Mouse (Mus musculus) midbrain, embryonic 11.5 days (tissue): ENCODE results near the gene Enox1. TPM values are rescaled to one million over a fixed set of nuclear protein-coding genes. Genes with fewer than 3 reads are reported as not detected.
"Not testable (repeated sequence)": the region's sequence is repeated elsewhere in the genome, so short reads cannot be mapped to it uniquely, and the experiment has no call there.

Experiments used
- ATAC-seq: fragments of 200-750 bp; cut with Nextera tagmentation; 2 replicates; pipeline ENCODE4 v1.8.0; 2017; ENCODE audit warnings: moderate TSS enrichment, moderate library complexity; ENCODE audit not compliant: low FRiP score
- DNase-seq: peaks from one replicate; pipeline ENCODE4 v3.0.0; 2015; ENCODE audit warnings: low spot score; ENCODE audit errors: missing footprints
- H3K27ac ChIP-seq: fragments of 300-500 bp; sonication (generic); 2 replicates; pipeline ENCODE4 v1.5.1; 2014; ENCODE audit warnings: low read depth, low read length
- H3K27me3 ChIP-seq: fragments of 300-500 bp; sonication (generic); 2 replicates; pipeline ENCODE4 v1.6.1; 2014; ENCODE audit warnings: mild to moderate bottlenecking, low read length, moderate library complexity, mixed read lengths; ENCODE audit not compliant: control insufficient read depth, insufficient read depth
- H3K36me3 ChIP-seq: fragments of 300-500 bp; sonication (generic); 2 replicates; pipeline ENCODE4 v1.6.1; 2014; ENCODE audit warnings: mild to moderate bottlenecking, low read length, moderate library complexity, mixed read lengths; ENCODE audit not compliant: control insufficient read depth, insufficient read depth
- H3K4me1 ChIP-seq: fragments of 300-500 bp; sonication (generic); 2 replicates; pipeline ENCODE4 v1.6.1; 2014; ENCODE audit warnings: low read length; ENCODE audit not compliant: control insufficient read depth, insufficient read depth
- H3K4me2 ChIP-seq: fragments of 300-500 bp; sonication (generic); 2 replicates; pipeline ENCODE4 v1.6.1; 2014; ENCODE audit warnings: mild to moderate bottlenecking, moderate library complexity
- H3K4me3 ChIP-seq: fragments of 300-500 bp; sonication (generic); 2 replicates; pipeline ENCODE4 v1.5.1; 2014; ENCODE audit warnings: low read depth, low read length
- H3K9ac ChIP-seq: fragments of 300-500 bp; sonication (generic); 2 replicates; pipeline ENCODE4 v1.6.1; 2014; ENCODE audit warnings: low read length
- H3K9me3 ChIP-seq: fragments of 300-500 bp; sonication (generic); 2 replicates; pipeline ENCODE4 v1.6.1; 2016; ENCODE audit warnings: low read length; ENCODE audit not compliant: control insufficient read depth
- WGBS: fragments of 180-500 bp; shearing (Covaris S2); extraction: QIAGEN DNeasy Blood & Tissue Kit; methylation state at CpG from one replicate; pipeline ENCODE4 v1.1.7; 2014; 5-methylcytosine and 5-hydroxymethylcytosine counted together
- polyA plus RNA-seq: library from polyadenylated mRNA; unstranded; fragments of >200 nt; fragmentation: Nextera tagmentation; extraction: Ambion mirVana; gene quantifications from 2 replicates; pipeline ENCODE4 v1.2.1, GENCODE M21; 2014

Enox1 gene
- 12.8 and 13.2 TPM in 2 replicates for polyA plus RNA-seq

DNA sequence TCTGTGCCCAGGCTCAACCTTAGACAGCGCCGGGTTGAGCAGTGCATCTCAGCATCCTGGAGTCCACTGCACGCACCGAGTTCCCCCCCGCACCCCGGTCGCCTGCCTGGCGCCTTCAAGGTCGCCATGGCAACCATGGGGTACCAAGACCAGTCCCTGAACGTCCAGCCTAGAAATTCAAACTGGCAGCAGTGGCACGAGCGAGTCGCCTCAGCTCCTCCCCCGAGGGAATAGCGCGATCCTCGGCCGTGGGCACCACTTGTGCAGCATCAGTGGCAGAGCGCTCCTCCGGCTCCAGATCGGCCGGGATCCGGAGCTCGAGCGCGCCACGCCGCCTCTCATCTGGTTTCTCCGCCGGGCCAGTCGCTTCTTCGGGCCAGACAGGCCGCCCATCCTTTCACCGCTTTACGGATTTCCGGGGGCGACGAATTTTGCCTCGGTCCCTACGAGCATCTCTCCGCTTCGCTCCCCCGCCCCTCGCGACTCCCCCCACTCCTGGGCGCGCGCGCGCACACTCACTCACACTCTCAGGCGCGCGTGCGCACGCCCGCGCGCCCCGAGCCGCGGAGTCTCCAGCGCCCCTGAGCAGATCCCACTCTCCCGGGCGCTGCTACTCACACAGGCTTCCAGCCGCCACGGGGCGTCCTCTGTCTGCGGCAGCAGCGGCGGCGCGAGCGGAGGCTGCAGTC lies at the start of gene Enox1:
TSS of gene Enox1 (plus strand) at position 542 of the 689 bp plus-strand sequence.
- Histone ChIP-seq H3K4me3 (peak within 1 kb of the TSS; percentile 90), H3K9ac (peak within 1 kb of the TSS; percentile 87), H3K4me2 (peak within 1 kb of the TSS; percentile 98), H3K36me3 (no peaks in the 10 kb centered on the region), H3K4me1 (peaks cover 7% of the 10 kb centered on the region; the same call in 1 of the 2 replicates), H3K27me3 (no peaks in the 10 kb centered on the region), H3K27ac (peak within 1 kb of the TSS; percentile 74), H3K9me3 (no peaks in the 10 kb centered on the region)
- ATAC-seq: peak; percentile 87
- under 1% methylated on average over 72 of the region's 73 CpGs for WGBS
- DNase-seq: peak; percentile 99

DNA sequence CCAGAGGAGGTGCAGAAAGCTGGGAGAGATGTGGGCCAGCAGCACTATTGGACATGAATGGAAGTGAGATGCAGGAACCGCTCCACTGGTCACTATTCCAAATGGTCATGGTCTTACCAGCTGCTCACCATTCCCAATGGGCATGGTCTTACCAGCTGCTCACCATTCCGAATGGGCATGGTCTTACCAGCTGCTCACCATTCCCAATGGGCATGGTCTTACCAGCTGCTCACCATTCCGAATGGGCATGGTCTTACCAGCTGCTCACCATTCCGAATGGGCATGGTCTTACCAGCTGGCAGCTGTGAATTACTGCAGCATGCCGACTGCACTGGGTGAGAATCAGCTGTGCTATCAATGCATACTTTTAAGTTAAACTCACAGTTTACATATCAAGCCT lies 45.9 kb upstream of the Enox1 start:
- WGBS: 83% methylated on average over 5 of the region's 5 CpGs
- ATAC-seq, DNase-seq: not testable (repeated sequence)

DNA sequence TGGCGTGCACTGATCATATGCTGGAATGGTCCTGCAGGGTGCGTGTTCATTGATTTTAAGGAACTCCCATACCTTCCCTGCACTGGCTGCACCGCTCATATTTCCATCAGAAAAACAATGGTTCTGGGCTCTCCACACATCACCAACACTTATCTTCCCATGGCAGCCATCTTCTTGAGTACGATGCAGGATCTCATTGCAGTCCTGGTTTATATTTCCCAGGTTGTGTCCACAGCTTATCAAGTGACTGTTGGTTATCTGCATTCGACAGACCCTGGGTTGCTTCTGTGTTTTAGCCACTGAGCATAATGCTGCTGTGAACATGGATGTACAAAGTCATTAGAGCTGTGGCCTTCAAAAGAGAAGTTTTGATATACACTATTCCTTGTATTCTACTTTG lies 26.0 kb upstream of the Enox1 start:
- H3K9me3 ChIP-seq: no peaks in the 10 kb centered on the region
- H3K27ac ChIP-seq: no peak overlapping the region
- DNase-seq: no peak
- no peaks in the 10 kb centered on the region for H3K4me1 ChIP-seq
- no peak overlapping the region for H3K4me3 ChIP-seq
- H3K4me2 ChIP-seq: no peak overlapping the region
- WGBS: 95% methylated on average over 5 of the region's 5 CpGs
- H3K27me3 ChIP-seq: no peaks in the 10 kb centered on the region
- H3K9ac ChIP-seq: no peak overlapping the region
- no peaks in the 10 kb centered on the region for H3K36me3 ChIP-seq
- no peak for ATAC-seq

More for the DNA sequence above, 45.9 kb upstream of the Enox1 start:
- H3K9ac ChIP-seq, H3K36me3 ChIP-seq, H3K4me1 ChIP-seq, H3K27ac ChIP-seq, H3K9me3 ChIP-seq, H3K4me2 ChIP-seq, H3K4me3 ChIP-seq, H3K27me3 ChIP-seq: not testable (repeated sequence)

DNA sequence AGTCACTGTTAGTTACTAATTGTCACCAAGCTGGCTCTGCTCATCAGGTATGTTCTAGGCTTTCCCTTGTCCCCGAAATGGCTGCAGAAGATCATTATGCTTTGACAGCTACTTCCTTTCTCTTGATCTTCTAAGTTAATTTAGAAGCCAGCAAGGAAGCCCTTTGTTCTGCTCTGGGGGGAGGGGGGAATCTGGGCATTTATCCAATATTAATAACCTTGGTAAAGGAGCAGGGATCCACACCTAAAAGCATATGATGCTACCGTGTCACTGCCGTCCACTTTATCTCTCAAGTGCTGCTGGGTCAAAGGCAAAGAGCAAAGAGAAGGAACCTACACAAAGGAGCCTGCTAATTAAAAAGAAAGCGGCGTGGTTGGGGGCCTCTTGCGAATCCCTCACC lies 19.6 kb upstream of the Enox1 start:
- peak; percentile 62 for DNase-seq
- H3K36me3 ChIP-seq: no peaks in the 10 kb centered on the region
- WGBS: 59% methylated on average over 6 of the region's 6 CpGs

DNA sequence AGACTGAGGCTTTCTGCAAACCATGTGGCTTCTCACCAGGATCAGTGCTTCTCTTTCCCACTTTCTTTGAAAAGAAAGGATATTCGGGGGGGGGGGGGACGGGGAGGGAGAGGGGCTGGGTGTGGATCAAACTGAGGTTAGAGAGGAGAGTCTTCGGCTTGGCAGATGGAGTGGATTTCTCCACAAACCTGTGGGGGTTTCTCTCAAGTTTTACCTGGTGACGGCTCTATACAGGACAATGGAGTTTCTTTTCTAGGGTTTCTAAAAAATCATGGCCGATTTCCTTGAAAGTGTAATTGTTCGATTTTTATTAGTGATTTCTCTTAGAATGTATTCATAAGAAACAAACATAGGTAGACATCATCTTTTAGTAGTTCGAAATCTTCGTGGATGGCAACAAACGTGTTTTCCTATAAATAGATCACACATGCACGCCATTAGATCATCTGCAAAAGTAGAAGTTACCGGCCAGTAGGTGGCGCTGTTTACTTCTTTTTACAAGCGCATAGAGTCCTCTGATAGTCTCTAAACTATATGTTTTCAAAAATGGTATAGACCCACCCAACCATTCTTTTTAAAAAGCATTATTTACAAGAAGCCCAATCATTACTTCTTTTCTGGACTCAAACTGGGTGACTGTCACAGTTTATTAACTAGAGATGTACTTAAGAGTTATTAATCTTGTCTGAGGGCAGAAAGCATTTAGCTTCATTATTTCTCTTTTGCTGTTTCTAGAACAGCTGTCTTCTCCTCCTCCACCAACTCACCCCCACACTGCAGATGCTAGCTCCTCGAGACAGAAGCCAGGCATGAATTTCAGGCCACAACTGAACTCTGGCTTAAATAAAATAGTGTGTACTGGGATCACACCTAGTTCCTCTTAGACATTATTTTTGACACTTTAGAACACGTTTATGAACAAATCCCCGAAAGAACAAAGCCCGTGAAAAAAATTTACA lies 15.0 kb upstream of the Enox1 start:
- ATAC-seq: peak; percentile 82
- WGBS: 38% methylated on average over 17 of the region's 17 CpGs
- H3K27me3 ChIP-seq: no peaks in the 10 kb centered on the region
- DNase-seq: peak; percentile 97
- H3K9ac ChIP-seq: no peak overlapping the region
- no peak overlapping the region for H3K4me3 ChIP-seq
- H3K27ac ChIP-seq: no peak overlapping the region
- H3K4me2 ChIP-seq: no peak overlapping the region
- no peaks in the 10 kb centered on the region for H3K36me3 ChIP-seq
- no peaks in the 10 kb centered on the region for H3K4me1 ChIP-seq
- H3K9me3 ChIP-seq: no peaks in the 10 kb centered on the region

More for the DNA sequence above, 19.6 kb upstream of the Enox1 start:
- no peak overlapping the region for H3K27ac ChIP-seq
- no peak overlapping the region for H3K9ac ChIP-seq
- H3K4me1 ChIP-seq: no peaks in the 10 kb centered on the region
- no peak overlapping the region for H3K4me2 ChIP-seq
- no peak overlapping the region for H3K4me3 ChIP-seq
- no peaks in the 10 kb centered on the region for H3K27me3 ChIP-seq
- no peak for ATAC-seq
- H3K9me3 ChIP-seq: no peaks in the 10 kb centered on the region

DNA sequence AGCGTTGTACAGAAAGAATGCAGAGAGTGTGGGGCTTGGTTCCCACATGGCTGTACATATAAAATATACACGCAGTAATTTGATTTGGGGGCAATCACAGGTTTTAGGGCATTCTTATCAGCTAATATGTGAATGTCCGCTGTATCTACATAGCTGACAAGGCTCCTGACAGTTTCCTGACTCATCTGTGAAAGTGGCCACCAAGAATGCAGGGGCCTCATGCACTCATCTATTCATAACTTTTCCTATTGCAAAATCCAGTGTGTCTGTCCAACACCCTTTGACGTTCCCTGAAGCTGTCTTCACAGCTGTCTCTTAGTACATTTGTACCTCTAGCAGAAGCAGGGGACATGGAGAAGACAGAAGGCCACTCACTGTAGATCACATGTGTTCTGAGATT lies 11.5 kb upstream of the Enox1 start:
- Histone ChIP-seq H3K4me3 (no peak overlapping the region), H3K27ac (no peak overlapping the region), H3K9me3 (no peaks in the 10 kb centered on the region), H3K9ac (no peak overlapping the region), H3K4me1 (no peaks in the 10 kb centered on the region), H3K4me2 (no peak overlapping the region), H3K36me3 (no peaks in the 10 kb centered on the region), H3K27me3 (no peaks in the 10 kb centered on the region)
- 87% methylated on average over 4 of the region's 4 CpGs for WGBS
- DNase-seq (no peak), ATAC-seq (no peak)

DNA sequence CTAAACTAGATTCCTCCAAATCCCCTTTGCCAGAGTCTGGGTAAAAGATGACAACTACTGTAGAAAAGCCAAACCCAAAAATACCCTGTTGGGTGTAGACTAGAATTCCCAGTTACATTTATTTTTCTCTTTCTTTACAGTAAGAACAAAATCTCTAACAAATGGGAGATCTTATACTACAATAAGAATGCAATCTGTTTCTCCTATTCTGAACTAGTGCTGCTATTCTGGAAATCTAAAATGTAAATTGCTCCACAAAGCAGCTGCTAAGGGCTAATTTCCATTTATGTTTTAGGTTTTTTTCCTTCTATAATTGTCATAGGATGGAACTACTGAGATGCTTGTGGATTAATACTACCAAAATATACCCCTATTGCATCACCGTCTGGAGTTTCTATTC lies 8.9 kb upstream of the Enox1 start:
- Histone ChIP-seq H3K27me3 (no peaks in the 10 kb centered on the region), H3K9me3 (no peaks in the 10 kb centered on the region), H3K27ac (no peak overlapping the region), H3K4me3 (no peak overlapping the region), H3K36me3 (no peaks in the 10 kb centered on the region), H3K4me1 (no peaks in the 10 kb centered on the region), H3K9ac (no peak overlapping the region), H3K4me2 (no peak overlapping the region)
- no peak for ATAC-seq
- WGBS: 100% methylated on average over 1 of the region's 1 CpGs
- no peak for DNase-seq

DNA sequence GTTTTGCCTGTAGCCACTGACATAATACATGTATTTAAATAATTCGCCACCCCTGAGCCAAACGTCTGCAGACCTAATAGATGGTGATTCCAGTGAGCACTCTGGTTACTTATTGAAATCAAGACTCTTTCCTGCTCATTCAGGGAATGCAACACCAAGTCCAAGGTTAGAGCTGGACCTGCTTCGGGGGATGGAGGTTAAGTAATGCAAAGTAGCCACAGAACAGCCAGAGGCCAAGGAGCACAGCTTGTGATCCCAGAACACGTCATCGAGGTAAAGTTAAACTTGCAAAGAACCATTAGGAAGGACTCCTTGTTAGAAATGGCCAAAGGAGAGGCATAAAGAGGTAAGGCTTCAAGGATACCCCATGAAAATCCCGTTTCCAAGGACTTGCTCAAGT lies 6.0 kb upstream of the Enox1 start:
- Histone ChIP-seq H3K4me2 (no peak overlapping the region), H3K36me3 (no peaks in the 10 kb centered on the region), H3K27ac (no peak overlapping the region), H3K4me3 (no peak overlapping the region), H3K9ac (no peak overlapping the region), H3K9me3 (no peaks in the 10 kb centered on the region), H3K27me3 (no peaks in the 10 kb centered on the region), H3K4me1 (peaks cover 2% of the 10 kb centered on the region; the same call in 1 of the 2 replicates)
- no peak for ATAC-seq
- WGBS: 78% methylated on average over 6 of the region's 6 CpGs
- peak; percentile 54 for DNase-seq

DNA sequence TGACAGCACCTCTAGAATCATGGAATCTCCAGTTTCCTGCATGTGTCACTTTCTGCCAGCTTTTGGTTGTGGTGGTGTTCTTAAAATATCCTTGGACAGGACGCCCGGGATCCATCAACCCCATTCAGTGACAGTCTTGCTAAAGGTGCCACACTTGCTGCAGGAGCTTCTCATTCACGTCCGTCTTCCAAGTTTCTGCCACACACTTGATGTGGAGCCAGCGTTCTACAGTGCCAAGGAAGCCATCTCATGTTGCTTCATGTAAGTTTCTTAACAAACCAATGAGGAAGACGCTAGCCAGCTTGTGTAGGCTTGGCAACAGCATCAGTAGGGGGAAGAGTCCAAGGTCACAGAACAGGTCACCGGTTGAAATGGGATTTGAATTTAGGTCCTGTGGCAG lies 5.1 kb upstream of the Enox1 start:
- peaks cover 5% of the 10 kb centered on the region; the same call in 1 of the 2 replicates for H3K4me1 ChIP-seq
- H3K9ac ChIP-seq: no peak overlapping the region
- H3K36me3 ChIP-seq: no peaks in the 10 kb centered on the region
- H3K27me3 ChIP-seq: no peaks in the 10 kb centered on the region
- no peaks in the 10 kb centered on the region for H3K9me3 ChIP-seq
- no peak overlapping the region for H3K4me2 ChIP-seq
- no peak for ATAC-seq
- H3K4me3 ChIP-seq: no peak overlapping the region
- no peak overlapping the region for H3K27ac ChIP-seq
- 88% methylated on average over 7 of the region's 7 CpGs for WGBS
- no peak for DNase-seq
